Mouse (Mus musculus): Measurements from ENCODE around the gene Tox2. TPM values are rescaled to one million over a fixed set of nuclear protein-coding genes. Genes with fewer than 3 reads are reported as not detected.

Gene Tox2
- polyA plus RNA-seq, 1 experiment, result 18.4 TPM

- H3K4me3 ChIP-seq (ENCODE audit: control insufficient read depth, insufficient read depth, low read length), result no peak overlapping the region
- WGBS, result 54% methylated on average over 3 of the region's 3 CpGs
- peaks cover 18% of the 10 kb centered on the region for H3K4me1 ChIP-seq (replicated peaks; ENCODE audit: control insufficient read depth, insufficient read depth, low read length)
- DNase-seq, result no peak
- H3K36me3 ChIP-seq (ENCODE audit: control insufficient read depth, insufficient read depth, low read length), result no peaks in the 10 kb centered on the region
- no peak for TF ChIP-seq CTCF (IDR thresholded peaks at IDR 0.05; ENCODE audit: borderline replicate concordance, control insufficient read depth, extremely low read depth, insufficient read depth, low read length, poor library complexity)
- no peak for TF ChIP-seq POLR2A (IDR thresholded peaks at IDR 0.05; ENCODE audit: control insufficient read depth, extremely low read depth, insufficient read depth, low read length, poor library complexity)
- H3K27me3 ChIP-seq (ENCODE audit: control insufficient read depth, insufficient read depth, low read length), result no peaks in the 10 kb centered on the region
- H3K27ac ChIP-seq (ENCODE audit: control insufficient read depth, insufficient read depth, low read length), result no peak overlapping the region
These were observed 10.2 kb downstream of the Tox2 start for GRCm38 (mm10) chr2:163213085-163213484.

GRCm38 (mm10) chr2:163218095-163218494 lies 15.2 kb downstream of the Tox2 start:
- H3K4me3 ChIP-seq (ENCODE audit: control insufficient read depth, insufficient read depth, low read length), result no peak overlapping the region
- H3K27me3 ChIP-seq (ENCODE audit: control insufficient read depth, insufficient read depth, low read length), result no peaks in the 10 kb centered on the region
- TF ChIP-seq POLR2A (IDR thresholded peaks at IDR 0.05; ENCODE audit: control insufficient read depth, extremely low read depth, insufficient read depth, low read length, poor library complexity) (no peak), CTCF (IDR thresholded peaks at IDR 0.05; ENCODE audit: borderline replicate concordance, control insufficient read depth, extremely low read depth, insufficient read depth, low read length, poor library complexity) (no peak)
- 94% methylated on average over 3 of the region's 3 CpGs for WGBS
- H3K27ac ChIP-seq (ENCODE audit: control insufficient read depth, insufficient read depth, low read length), result no peak overlapping the region
- H3K4me1 ChIP-seq (replicated peaks; ENCODE audit: control insufficient read depth, insufficient read depth, low read length), result peaks cover 18% of the 10 kb centered on the region
- DNase-seq, result no peak
- H3K36me3 ChIP-seq (ENCODE audit: control insufficient read depth, insufficient read depth, low read length), result no peaks in the 10 kb centered on the region

GRCm38 (mm10) chr2:163218571-163218970 lies 15.6 kb downstream of the Tox2 start:
- Histone ChIP-seq H3K36me3 (ENCODE audit: control insufficient read depth, insufficient read depth, low read length) (no peaks in the 10 kb centered on the region), H3K4me1 (replicated peaks; ENCODE audit: control insufficient read depth, insufficient read depth, low read length) (peaks cover 21% of the 10 kb centered on the region), H3K27me3 (ENCODE audit: control insufficient read depth, insufficient read depth, low read length) (no peaks in the 10 kb centered on the region), H3K4me3 (ENCODE audit: control insufficient read depth, insufficient read depth, low read length) (no peak overlapping the region), H3K27ac (ENCODE audit: control insufficient read depth, insufficient read depth, low read length) (no peak overlapping the region)
- no peak for DNase-seq
- TF ChIP-seq CTCF (IDR thresholded peaks at IDR 0.05; ENCODE audit: borderline replicate concordance, control insufficient read depth, extremely low read depth, insufficient read depth, low read length, poor library complexity) (no peak), POLR2A (IDR thresholded peaks at IDR 0.05; ENCODE audit: control insufficient read depth, extremely low read depth, insufficient read depth, low read length, poor library complexity) (no peak)
- 95% methylated on average over 7 of the region's 7 CpGs for WGBS

GRCm38 (mm10) chr2:163219447-163219846 lies 16.5 kb downstream of the Tox2 start:
- 87% methylated on average over 5 of the region's 5 CpGs for WGBS
- Histone ChIP-seq H3K4me1 (replicated peaks; ENCODE audit: control insufficient read depth, insufficient read depth, low read length) (peaks cover 21% of the 10 kb centered on the region), H3K4me3 (ENCODE audit: control insufficient read depth, insufficient read depth, low read length) (no peak overlapping the region), H3K27ac (ENCODE audit: control insufficient read depth, insufficient read depth, low read length) (no peak overlapping the region), H3K36me3 (ENCODE audit: control insufficient read depth, insufficient read depth, low read length) (no peaks in the 10 kb centered on the region), H3K27me3 (ENCODE audit: control insufficient read depth, insufficient read depth, low read length) (no peaks in the 10 kb centered on the region)
- TF ChIP-seq POLR2A (IDR thresholded peaks at IDR 0.05; ENCODE audit: control insufficient read depth, extremely low read depth, insufficient read depth, low read length, poor library complexity) (no peak), CTCF (IDR thresholded peaks at IDR 0.05; ENCODE audit: borderline replicate concordance, control insufficient read depth, extremely low read depth, insufficient read depth, low read length, poor library complexity) (no peak)
- DNase-seq, result no peak

- DNase-seq, result no peak
- H3K27me3 ChIP-seq (ENCODE audit: control insufficient read depth, insufficient read depth, low read length), result no peaks in the 10 kb centered on the region
- peaks cover 21% of the 10 kb centered on the region for H3K4me1 ChIP-seq (replicated peaks; ENCODE audit: control insufficient read depth, insufficient read depth, low read length)
- 94% methylated on average over 11 of the region's 11 CpGs for WGBS
- TF ChIP-seq CTCF (IDR thresholded peaks at IDR 0.05; ENCODE audit: borderline replicate concordance, control insufficient read depth, extremely low read depth, insufficient read depth, low read length, poor library complexity) (no peak), POLR2A (IDR thresholded peaks at IDR 0.05; ENCODE audit: control insufficient read depth, extremely low read depth, insufficient read depth, low read length, poor library complexity) (no peak)
- H3K27ac ChIP-seq (ENCODE audit: control insufficient read depth, insufficient read depth, low read length), result no peak overlapping the region
- no peaks in the 10 kb centered on the region for H3K36me3 ChIP-seq (ENCODE audit: control insufficient read depth, insufficient read depth, low read length)
- no peak overlapping the region for H3K4me3 ChIP-seq (ENCODE audit: control insufficient read depth, insufficient read depth, low read length)
These were observed 17.8 kb downstream of the Tox2 start for GRCm38 (mm10) chr2:163220706-163221105.

- DNase-seq, result no peak
- Histone ChIP-seq H3K4me3 (ENCODE audit: control insufficient read depth, insufficient read depth, low read length) (no peak overlapping the region), H3K4me1 (replicated peaks; ENCODE audit: control insufficient read depth, insufficient read depth, low read length) (peaks cover 45% of the 10 kb centered on the region), H3K27me3 (ENCODE audit: control insufficient read depth, insufficient read depth, low read length) (no peaks in the 10 kb centered on the region), H3K36me3 (ENCODE audit: control insufficient read depth, insufficient read depth, low read length) (no peaks in the 10 kb centered on the region), H3K27ac (ENCODE audit: control insufficient read depth, insufficient read depth, low read length) (no peak overlapping the region)
- TF ChIP-seq POLR2A (IDR thresholded peaks at IDR 0.05; ENCODE audit: control insufficient read depth, extremely low read depth, insufficient read depth, low read length, poor library complexity) (no peak), CTCF (IDR thresholded peaks at IDR 0.05; ENCODE audit: borderline replicate concordance, control insufficient read depth, extremely low read depth, insufficient read depth, low read length, poor library complexity) (no peak)
- WGBS, result 95% methylated on average over 15 of the region's 15 CpGs
These were observed 22.4 kb downstream of the Tox2 start for GRCm38 (mm10) chr2:163225302-163225701.

GRCm38 (mm10) chr2:163229050-163229449 lies 26.1 kb downstream of the Tox2 start:
- TF ChIP-seq CTCF (IDR thresholded peaks at IDR 0.05; ENCODE audit: borderline replicate concordance, control insufficient read depth, extremely low read depth, insufficient read depth, low read length, poor library complexity) (0 out of 2 replicates have a peak, but pooled peaks have one; percentile 36), POLR2A (IDR thresholded peaks at IDR 0.05; ENCODE audit: control insufficient read depth, extremely low read depth, insufficient read depth, low read length, poor library complexity) (no peak)
- H3K27ac ChIP-seq (ENCODE audit: control insufficient read depth, insufficient read depth, low read length), result no peak overlapping the region
- H3K4me1 ChIP-seq (replicated peaks; ENCODE audit: control insufficient read depth, insufficient read depth, low read length), result peaks cover 58% of the 10 kb centered on the region
- DNase-seq, result peak; percentile 81
- H3K27me3 ChIP-seq (ENCODE audit: control insufficient read depth, insufficient read depth, low read length), result no peaks in the 10 kb centered on the region
- WGBS, result 6% methylated on average over 9 of the region's 9 CpGs
- no peaks in the 10 kb centered on the region for H3K36me3 ChIP-seq (ENCODE audit: control insufficient read depth, insufficient read depth, low read length)
- no peak overlapping the region for H3K4me3 ChIP-seq (ENCODE audit: control insufficient read depth, insufficient read depth, low read length)

All from thymus, adult 2 months (tissue).